Mouse (Mus musculus) ES-CJ7 (cell line): Measurements from ENCODE around the gene Parp11.

ENCODE experiments used
- DNase-seq: peaks from one replicate; pipeline ENCODE4 v3.0.0; 2011; ENCODE audit warnings: low read depth, low spot score

Parp11 gene

GRCm38 (mm10) chr6:127447686-127448460 is 1.2 kb downstream of the Parp11 start:
- no peak for DNase-seq

- DNase-seq, result no peak
Measured at GRCm38 (mm10) chr6:127448869-127449268, 2.2 kb downstream of the Parp11 start.

GRCm38 (mm10) chr6:127449531-127450422 is 3.1 kb downstream of the Parp11 start:
- no peak for DNase-seq

GRCm38 (mm10) chr6:127453407-127454343 is 7.0 kb downstream of the Parp11 start:
- DNase-seq, result peak; percentile 95

- no peak for DNase-seq
Measured at GRCm38 (mm10) chr6:127454344-127454707, 7.7 kb downstream of the Parp11 start.

GRCm38 (mm10) chr6:127454809-127455208 is 8.2 kb downstream of the Parp11 start:
- DNase-seq, result no peak

GRCm38 (mm10) chr6:127455440-127455839 is 8.8 kb downstream of the Parp11 start:
- peak; percentile 27 for DNase-seq

- no peak for DNase-seq
Measured at GRCm38 (mm10) chr6:127456769-127457168, 10.1 kb downstream of the Parp11 start.

GRCm38 (mm10) chr6:127459776-127460175 is 13.1 kb downstream of the Parp11 start:
- no peak for DNase-seq

- DNase-seq, result no peak
Measured at GRCm38 (mm10) chr6:127461491-127461890, 14.9 kb downstream of the Parp11 start.

- no peak for DNase-seq
Measured at GRCm38 (mm10) chr6:127462251-127462650, 15.6 kb downstream of the Parp11 start.

- DNase-seq, result no peak
Measured at GRCm38 (mm10) chr6:127463273-127464001, 16.8 kb downstream of the Parp11 start.

- no peak for DNase-seq
Measured at GRCm38 (mm10) chr6:127464523-127464922, 17.9 kb downstream of the Parp11 start.

- DNase-seq, result no peak
Measured at GRCm38 (mm10) chr6:127466749-127467310, 20.2 kb downstream of the Parp11 start.

GRCm38 (mm10) chr6:127472078-127472477 is 25.4 kb downstream of the Parp11 start:
- DNase-seq, result peak; percentile 17

- DNase-seq, result no peak
Measured at GRCm38 (mm10) chr6:127473961-127474360, 27.3 kb downstream of the Parp11 start.

- DNase-seq, result peak; percentile 82
Measured at GRCm38 (mm10) chr6:127475231-127475630, 28.6 kb downstream of the Parp11 start.

- DNase-seq, result no peak
Measured at GRCm38 (mm10) chr6:127491046-127491445, 44.4 kb downstream of the Parp11 start.

- DNase-seq, result no peak
Measured at GRCm38 (mm10) chr6:127492561-127492960, 45.9 kb downstream of the Parp11 start.

- no peak for DNase-seq
Measured at GRCm38 (mm10) chr6:127493750-127494149, 47.1 kb downstream of the Parp11 start.

- DNase-seq, result no peak
Measured at GRCm38 (mm10) chr6:127494357-127494756, 47.7 kb downstream of the Parp11 start.
